Mouse (Mus musculus): ENCODE data around the gene Gpr22.

The Gpr22 gene

DNA sequence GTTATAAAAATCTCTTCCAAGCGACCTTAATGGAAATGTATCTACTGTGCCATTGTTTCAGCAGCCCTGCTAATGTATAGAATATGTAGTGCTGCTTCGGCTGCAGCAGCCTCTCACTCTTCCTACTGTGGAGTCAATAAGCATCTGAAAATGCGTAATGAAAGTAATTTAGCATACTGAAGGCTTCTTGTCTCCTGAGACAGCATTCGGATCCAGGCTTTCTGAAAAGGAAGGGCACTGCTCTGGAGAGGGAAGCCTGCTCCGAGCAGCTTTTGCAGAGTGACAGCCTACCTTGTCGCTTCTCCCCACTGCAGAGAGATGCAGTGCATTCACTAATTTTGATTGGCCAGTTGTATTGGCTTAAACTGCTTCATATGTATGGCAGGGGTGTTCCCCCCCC lies at the start of gene Gpr22:
Gene Gpr22 (minus strand): TSS at position 348 of the 400 bp plus-strand sequence.
- DNase-seq (ENCODE audit: low spot score), result no peak

DNA sequence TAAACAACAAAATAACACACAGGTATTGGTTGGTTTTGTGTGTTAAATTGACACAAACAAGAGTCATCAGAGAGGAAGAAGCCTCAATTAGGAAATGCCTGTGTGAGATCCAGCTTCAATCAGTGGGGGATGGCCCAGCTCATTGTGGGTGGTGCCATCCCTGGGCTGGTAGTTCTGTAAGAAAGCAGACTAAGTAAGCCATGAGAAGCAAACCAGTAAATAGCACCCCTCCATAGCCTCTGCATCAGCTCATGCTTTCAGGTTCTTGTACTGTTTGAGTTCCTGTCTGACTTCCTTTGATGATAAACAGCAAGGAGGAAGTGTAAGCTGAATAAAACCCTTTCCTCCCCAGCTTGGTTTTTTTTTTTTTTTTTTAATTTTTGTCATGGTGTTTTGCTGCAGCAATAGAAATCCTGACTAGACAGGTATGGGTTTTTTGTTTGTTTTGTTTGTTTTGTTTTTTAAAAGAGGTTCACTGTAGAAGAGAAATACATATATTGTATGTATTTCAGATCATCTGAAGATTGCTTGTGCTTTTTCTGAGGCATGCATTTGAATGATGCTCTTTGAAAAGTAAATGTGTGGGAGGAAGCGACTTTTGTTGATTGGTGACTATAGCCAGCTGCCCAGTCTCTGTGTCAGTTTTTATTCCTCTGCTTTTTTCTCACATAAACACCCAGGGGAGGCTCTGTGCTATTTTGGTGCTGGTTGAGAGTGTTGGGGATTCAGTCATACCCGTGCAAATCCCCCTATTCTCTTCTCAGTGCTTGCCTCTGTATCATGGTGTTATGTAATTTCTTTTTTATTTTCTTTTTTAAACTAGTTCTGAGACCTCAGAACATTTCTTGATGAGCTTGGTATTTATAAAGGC lies 42.4 kb upstream of the Gpr22 start:
- DNase-seq (ENCODE audit: low spot score), result no peak

- no peak for DNase-seq (ENCODE audit: low spot score)
These were observed 40.7 kb upstream of the Gpr22 start for GRCm38 (mm10) chr12:31754465-31754864.

GRCm38 (mm10) chr12:31749846-31750245 lies 36.1 kb upstream of the Gpr22 start:
- DNase-seq (ENCODE audit: low spot score), result no peak

DNA sequence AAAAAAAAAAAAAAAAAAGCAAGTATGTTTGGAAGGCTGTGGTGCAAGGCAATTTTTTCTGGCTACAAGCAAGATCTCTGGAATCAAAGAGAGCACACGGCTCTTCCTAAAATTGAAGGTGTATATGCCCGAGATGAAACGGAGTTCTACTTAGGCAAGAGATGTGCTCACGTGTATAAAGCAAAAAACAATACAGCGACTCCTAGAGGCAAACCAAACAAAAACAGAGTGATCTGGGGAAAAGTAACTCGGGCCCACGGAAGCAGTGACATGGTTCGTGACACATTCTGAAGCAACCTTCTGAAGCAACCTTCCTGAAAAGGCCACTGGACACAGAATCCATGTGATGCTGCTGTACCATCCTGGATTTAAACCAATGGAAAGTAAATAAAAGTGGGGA lies 33.6 kb upstream of the Gpr22 start:
- no peak for DNase-seq (ENCODE audit: low spot score)

DNA sequence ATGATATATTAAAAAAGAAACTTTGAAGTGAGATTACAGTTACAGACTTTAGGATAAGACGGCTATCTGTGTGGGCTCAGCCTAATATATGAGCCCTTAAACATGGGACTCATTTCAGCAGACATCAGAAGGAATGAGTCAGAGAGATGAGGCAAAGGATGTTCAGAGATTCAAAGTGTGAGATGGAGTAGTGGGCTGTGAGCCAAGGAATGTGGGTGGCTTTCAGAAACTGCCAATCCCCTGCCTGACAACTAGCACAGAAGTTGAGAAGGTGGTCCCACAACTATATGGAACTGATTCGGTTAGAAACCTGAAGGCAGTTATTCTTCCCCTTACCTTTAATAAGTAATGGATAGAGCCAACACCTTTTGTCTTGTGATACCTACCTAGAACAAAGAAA lies 20.9 kb upstream of the Gpr22 start:
- DNase-seq (ENCODE audit: low spot score), result no peak

DNA sequence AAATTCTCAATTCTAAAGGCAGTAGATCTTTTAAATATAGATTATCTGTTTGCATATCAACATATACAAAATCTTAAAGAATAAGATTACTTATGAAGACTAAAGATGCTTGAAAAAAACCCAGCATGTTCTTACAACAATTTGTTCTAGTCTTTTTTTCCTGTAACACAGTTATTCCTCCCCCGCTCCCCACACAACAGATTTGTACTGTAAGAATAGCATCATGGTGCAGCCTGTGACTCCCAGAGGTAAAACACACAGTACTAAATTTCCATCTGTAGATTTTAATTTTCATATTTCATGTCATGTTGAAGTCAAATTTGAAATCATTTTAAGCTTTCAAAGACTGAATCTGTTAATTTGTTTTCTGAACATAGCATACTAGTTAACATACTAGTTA lies 16.4 kb upstream of the Gpr22 start:
- DNase-seq (ENCODE audit: low spot score), result no peak

GRCm38 (mm10) chr12:31726707-31727106 lies 13.0 kb upstream of the Gpr22 start:
- DNase-seq (ENCODE audit: low spot score), result no peak

- DNase-seq (ENCODE audit: low spot score), result no peak
These were observed 11.9 kb upstream of the Gpr22 start for GRCm38 (mm10) chr12:31725511-31726275.

DNA sequence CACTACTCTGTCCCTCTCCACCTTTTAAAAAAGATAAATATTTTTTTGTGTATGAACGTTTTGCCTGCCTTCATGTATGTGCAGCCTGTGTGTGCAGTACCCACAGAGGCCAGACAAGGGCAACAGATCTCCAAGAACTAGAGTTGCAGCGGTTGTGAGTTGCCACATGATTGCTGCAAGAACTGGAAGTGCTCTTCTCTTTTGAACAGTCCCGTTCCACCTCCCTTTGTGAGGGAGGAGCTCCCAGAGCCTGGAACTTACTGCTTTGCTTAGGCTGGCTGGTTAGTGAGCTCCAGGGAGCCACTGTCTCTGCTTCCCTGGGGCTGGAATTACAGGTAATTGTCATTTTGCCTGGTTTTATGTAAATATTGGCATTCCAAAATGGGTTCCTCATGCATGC lies 10.8 kb upstream of the Gpr22 start:
- no peak for DNase-seq (ENCODE audit: low spot score)

- no peak for DNase-seq (ENCODE audit: low spot score)
These were observed 6.0 kb upstream of the Gpr22 start for GRCm38 (mm10) chr12:31719586-31720275.

GRCm38 (mm10) chr12:31714070-31714469 lies 323 bp upstream of the Gpr22 start:
- no peak for DNase-seq (ENCODE audit: low spot score)

DNA sequence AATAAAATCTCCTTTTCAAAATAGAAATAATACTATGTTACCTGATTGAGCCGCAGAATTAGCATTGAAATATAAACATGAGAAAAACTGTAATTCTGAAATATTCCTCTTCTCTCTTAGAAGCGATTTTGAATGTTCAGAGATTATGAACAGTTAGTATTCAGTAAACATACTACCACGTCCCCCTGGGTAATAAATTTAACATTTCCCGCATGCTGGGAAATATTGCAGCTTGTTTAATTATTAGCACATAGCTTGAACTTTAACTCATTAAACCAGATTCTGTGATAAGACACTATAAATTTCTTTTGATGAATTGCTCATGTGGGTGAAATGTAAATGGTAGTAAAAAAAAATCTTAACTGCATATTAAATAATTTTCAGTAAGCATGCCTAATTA lies 1.0 kb downstream of the Gpr22 start:
- DNase-seq (ENCODE audit: low spot score), result no peak

- no peak for DNase-seq (ENCODE audit: low spot score)
These were observed 1.5 kb downstream of the Gpr22 start for GRCm38 (mm10) chr12:31712233-31712632.

DNA sequence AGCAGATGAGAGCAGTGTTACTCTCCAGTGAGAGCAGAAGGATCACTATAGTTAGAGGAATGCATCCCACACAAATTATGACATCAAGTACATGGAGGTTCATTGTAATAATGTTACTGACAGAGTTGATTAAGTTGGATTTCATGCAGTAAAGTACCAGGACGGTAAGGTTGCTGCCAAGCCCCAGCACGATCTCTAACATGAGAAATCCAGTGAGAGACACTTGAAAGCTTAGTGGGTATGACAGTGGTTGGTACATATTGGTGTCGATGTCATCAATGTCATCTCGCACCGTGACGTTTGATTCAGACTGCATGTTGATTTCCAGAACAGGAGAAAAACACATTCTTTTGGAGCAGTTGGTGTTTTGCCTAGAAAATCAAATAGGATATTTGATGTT lies 4.1 kb downstream of the Gpr22 start:
- no peak for DNase-seq (ENCODE audit: low spot score)

GRCm38 (mm10) chr12:31707531-31707930 lies 6.2 kb downstream of the Gpr22 start:
- no peak for DNase-seq (ENCODE audit: low spot score)

DNA sequence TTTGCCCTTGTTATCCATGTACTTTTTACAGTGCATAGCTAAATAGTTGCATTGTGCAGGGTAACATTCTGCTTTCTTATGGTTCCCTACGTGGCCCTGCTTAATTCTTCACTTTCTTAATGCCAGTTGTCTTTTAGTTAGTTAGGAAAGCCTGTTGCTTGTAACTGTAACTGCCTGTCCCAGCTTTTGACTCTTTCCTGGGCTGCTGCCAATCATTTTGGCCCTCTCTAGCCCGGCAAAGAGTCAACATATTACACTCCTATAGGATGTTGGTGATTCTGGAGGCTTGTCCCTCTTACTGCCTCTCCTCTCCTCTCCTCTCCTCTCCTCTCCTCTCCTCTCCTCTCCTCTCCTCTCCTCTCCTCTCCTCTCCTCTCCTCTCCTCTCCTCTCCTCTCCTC lies 7.6 kb downstream of the Gpr22 start:
- DNase-seq (ENCODE audit: low spot score), result no peak

- no peak for DNase-seq (ENCODE audit: low spot score)
These were observed 9.8 kb downstream of the Gpr22 start for GRCm38 (mm10) chr12:31703904-31704303.

- DNase-seq (ENCODE audit: low spot score), result no peak
These were observed 12.3 kb downstream of the Gpr22 start for GRCm38 (mm10) chr12:31701411-31701810.

DNA sequence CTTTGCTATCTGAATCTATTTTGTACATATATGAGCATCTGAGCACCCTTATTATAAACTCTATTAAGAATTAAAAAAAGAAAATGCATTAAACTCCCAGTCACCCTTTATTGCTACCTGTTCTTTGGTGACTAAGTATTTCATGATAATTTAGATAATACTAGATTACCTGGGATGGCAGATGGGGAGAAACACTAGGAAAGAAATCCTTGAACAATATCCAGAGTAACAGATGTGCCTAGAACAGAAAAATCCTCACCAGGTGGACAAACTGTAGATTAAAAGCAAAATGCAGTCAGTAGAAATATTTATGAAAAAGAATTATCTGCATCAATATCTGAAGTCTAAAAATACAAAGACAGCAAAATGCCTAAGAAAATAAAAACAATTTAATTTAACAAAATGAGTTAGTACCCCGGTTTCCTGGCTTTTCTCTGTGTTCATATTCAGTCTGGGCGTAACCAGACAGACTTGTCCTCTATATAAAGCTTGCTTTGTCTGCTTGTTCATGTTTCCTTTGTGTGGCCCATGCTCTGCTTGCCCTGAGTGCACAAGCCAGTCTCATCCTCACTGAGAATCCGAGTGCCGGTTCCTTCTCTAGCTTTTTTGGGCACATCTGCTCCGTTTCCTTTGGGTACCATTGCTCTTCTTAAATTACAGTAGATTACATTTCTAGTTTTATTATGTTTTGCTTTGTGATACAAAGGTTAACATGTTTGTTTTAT lies 13.0 kb downstream of the Gpr22 start:
- no peak for DNase-seq (ENCODE audit: low spot score)

- DNase-seq (ENCODE audit: low spot score), result no peak
These were observed 20.5 kb downstream of the Gpr22 start for GRCm38 (mm10) chr12:31693278-31693677.

- DNase-seq (ENCODE audit: low spot score), result no peak
These were observed 27.1 kb downstream of the Gpr22 start for GRCm38 (mm10) chr12:31686679-31687078.
